Mouse (Mus musculus) kidney, adult 2 months (tissue): ENCODE data around the gene Itgam.

ENCODE experiments used
- CTCF ChIP-seq: fragments of 200-500 bp; conservative IDR thresholded peaks from 2 replicates; pipeline ENCODE4 v1.5.1; 2011; ENCODE audit warnings: low read depth, mild to moderate bottlenecking, control low read depth, low read length, moderate library complexity, mixed read lengths; ENCODE audit not compliant: insufficient read depth, insufficient read length
- POLR2A ChIP-seq: fragments of 200-500 bp; IDR thresholded peaks from one replicate; pipeline ENCODE4 v1.6.1; 2011; ENCODE audit warnings: low read depth, low read length, control low read depth

GRCm38 (mm10) chr7:128024364-128024763 is 38.1 kb upstream of the Itgam start:
- TF ChIP-seq CTCF (no peak), POLR2A (no peak)
